Mouse (Mus musculus) spleen, postnatal 4 days (tissue): Measurements from ENCODE around the gene Lad1.

Experiments
- DNase-seq, 2 experiments: peaks; one replicate each; pipeline ENCODE4 v3.0.0; 2022; ENCODE audit warnings: low spot score in 2 of 2

Gene Lad1

GRCm38 (mm10) chr1:135844481-135844880, 26.1 kb downstream of the Lad1 start:
- no peak for DNase-seq

GRCm38 (mm10) chr1:135846632-135847031, 28.2 kb downstream of the Lad1 start:
- DNase-seq: no peak

GRCm38 (mm10) chr1:135847139-135847562, 28.8 kb downstream of the Lad1 start:
- DNase-seq: peak; percentile 39 to 75

DNA sequence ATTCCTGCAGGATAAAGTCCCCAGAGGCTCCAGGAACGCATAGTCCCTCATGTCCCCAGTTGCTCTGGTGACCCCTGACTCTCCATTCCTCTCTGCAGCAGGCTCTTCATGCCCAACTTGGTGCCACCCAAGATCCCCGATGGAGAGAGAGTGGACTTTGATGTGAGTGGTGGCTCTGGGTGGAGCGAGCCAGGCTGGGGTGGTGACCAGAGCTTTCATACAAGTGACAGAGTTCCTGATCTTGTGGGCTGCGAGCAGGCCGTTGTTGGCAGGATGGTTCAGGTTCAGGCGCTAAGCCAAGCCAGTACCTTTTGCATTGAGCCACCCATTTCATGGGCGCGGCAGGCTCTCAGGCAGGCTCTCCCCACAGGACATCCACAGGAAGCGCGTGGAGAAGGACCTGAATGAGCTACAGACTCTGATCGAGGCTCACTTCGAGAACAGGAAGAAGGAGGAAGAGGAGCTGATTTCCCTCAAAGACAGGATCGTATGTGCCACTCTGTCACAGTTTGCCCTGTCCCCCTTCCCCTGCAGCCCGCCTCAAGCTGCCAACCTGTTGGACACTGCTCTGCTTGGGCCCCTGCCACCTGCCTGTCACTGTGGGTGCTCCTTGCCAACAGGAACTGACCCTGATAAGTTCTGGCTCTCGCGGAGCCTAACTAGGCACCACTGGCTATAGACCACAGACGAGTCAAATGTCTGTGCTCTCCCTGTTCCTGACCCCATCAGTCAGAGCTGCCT, 29.4 kb downstream of the Lad1 start:
- no peak for DNase-seq

- DNase-seq: peak in 1 of 2 experiments; percentile 29
Measured at GRCm38 (mm10) chr1:135850722-135851512, 32.5 kb downstream of the Lad1 start.

GRCm38 (mm10) chr1:135852044-135852756, 33.8 kb downstream of the Lad1 start:
- DNase-seq: no peak

- DNase-seq: no peak
Measured at GRCm38 (mm10) chr1:135853200-135853599, 34.8 kb downstream of the Lad1 start.

GRCm38 (mm10) chr1:135854591-135855343, 36.4 kb downstream of the Lad1 start:
- DNase-seq: no peak

DNA sequence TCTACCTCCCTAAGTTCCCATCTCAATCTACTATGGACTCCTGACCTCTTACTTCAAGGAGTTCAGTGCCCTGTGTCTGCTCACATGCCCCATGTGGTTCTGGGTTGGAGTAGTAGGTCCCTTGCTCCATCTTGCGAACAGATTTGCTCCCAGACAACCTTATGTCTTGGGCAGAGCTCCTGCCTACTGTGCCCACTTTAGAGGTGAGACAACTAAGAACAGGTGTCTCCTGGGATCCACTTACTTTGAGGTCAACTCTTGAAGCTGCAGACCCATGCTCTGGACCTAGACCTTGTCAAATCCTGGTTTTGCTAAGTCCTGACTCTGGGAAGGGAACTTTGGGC, 36.9 kb downstream of the Lad1 start:
- no peak for DNase-seq

- DNase-seq: no peak
Measured at GRCm38 (mm10) chr1:135856070-135856469, 37.7 kb downstream of the Lad1 start.

GRCm38 (mm10) chr1:135857137-135857775, 38.9 kb downstream of the Lad1 start:
- no peak for DNase-seq

DNA sequence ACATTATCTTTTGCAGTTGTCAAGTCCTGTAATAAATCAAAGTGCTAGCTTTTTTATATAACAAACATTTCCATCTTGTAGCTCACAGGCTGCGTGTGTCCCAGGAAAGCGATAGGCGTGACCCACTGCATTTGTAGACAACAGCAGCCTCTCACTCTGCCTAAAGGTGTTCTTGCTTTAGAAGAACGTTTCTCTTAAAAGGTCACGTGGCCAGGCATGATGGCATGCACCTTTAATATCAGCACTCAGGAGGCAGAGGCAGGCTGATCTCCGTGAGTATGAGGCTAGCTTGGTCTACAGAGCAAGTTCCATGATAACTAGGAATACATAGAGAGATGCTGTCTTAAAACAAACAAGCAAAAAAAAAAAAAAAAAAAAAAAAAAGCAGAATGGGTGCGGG, 40.1 kb downstream of the Lad1 start:
- DNase-seq: no peak

DNA sequence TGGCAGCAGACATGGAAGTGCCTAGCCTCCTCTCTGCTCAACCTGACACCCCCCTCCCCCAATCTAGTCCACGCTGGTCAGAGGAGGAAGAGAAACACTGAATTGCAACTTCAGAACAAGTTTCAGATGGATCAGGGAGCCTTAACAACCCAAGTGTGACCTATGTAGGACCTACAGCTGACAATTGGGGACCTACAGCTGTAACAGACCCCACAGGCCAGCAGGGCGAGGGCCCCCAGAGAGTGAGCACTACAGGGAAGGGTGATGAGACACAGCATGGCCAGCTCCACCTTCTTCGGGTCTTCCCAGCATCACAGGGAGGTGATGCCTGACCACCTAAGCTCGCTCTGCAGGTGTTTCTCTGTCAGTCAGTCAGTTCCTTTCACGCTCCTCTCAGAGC, 42.7 kb downstream of the Lad1 start:
- DNase-seq: no peak

- DNase-seq: no peak
Measured at GRCm38 (mm10) chr1:135861980-135862552, 43.7 kb downstream of the Lad1 start.

GRCm38 (mm10) chr1:135862561-135862960, 44.2 kb downstream of the Lad1 start:
- DNase-seq: no peak

DNA sequence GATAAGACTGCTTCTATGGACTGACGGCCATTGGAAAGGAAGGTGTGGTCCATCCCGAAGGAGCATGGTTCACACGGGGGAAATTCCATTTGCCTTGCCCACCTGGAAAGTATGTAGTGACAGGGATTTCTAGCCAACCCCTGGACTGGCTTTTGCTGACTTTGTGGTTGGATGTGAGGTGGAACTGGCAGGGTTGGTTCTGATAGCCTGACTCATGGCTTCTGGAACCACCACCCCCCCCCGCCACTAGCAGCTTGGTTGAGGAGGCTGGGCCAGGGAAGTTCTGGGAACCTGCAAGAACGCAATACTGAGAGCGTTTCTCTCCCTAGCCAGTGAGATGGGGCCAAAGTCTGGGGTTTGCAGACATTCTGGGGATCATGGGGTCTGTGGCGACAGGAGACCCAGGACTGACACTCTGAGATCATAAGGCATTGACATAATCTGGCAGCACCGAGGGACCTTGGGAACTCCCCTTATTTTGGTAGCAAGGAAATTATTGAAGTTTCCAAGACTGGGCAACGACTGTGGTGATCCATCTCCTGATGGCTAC, 45.5 kb downstream of the Lad1 start:
- no peak for DNase-seq

DNA sequence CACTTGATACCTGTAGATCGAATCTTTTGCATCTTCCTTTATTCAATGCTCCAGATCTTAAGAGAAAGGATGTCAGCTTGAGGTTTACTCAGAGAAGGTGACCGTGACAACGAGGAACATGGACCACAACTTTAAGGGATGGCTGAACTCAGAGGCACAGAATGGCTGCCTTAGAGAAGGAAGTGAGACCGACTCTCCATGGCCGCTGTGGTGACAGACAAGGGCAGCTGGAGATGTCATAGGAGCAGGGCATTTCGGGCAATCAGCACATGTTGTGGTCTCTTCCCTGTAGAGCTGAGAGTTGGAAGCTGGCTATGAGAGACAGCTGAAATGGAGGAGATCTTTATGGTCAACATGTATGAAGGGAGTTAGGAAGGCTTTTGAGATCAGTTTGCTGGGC, 46.4 kb downstream of the Lad1 start:
- DNase-seq: no peak

DNA sequence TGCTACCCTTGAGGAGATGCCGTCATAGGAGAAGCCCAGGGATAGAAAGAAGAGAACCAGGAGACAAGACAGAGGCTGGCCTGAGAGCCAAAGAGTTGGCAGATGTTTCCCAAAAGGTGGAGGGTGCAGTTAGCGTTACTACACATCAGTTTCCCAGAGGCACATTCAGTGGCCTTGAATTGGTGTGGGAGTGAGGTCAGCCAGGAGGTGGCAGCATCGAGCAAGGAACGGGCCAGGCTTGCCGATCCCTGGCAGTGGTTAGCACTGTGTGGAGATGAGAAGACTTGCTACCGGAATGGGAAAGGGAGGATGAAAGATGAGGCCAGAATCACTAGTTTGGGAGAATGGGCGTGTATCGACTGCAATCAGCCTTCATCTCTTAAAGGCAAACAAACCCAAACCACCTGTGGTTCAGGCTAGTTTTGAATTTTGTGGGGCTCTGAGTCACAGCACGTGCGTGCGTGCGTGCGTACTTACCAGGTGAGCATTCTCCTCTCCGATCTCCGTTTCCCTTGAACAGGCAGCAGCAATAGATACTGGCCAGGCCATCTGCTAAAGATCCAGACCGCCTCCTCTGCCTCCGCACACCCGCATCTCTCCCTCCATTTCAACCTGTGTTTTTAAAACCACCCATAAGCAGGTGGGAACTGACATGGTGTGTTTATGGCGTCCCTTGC, 47.3 kb downstream of the Lad1 start:
- peak; percentile 78 to 93 for DNase-seq

DNA sequence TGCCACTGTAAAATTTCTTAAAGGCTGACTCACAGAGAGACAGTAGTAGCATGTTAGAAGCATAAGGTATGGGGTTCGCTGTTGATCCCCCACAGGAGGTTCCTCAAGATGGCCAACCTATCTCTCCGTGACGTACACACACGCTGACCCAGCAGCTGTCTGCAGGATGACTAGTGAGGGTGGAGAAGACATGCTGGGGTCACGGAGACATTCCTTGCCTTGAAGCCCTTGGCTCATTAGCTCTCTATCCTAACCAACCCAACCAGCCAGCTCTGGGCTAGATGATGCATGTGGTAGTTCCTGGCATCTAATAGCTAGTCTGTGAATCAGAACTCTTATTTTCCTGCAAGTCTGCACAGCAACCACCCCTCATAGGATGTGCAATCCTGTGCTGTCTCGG, 50.2 kb downstream of the Lad1 start:
- no peak for DNase-seq

DNA sequence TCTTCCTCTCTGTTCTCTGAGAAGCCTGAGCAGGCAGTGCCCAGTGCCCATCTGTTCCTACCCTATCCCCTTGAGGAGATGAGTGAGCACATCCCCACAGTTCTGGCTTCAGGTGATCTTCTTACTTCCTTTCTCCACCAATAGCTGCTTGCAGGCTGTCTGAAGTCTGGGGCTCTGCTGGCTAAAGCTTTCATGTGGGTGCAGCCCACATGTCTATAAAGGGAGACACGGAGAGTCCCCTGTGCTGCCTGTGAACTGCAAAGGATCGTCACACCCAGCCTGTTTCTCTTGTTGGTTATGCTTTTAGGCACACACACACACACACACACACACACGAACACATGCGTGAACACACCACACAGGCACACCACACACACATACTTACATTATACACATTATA, 54.6 kb downstream of the Lad1 start:
- no peak for DNase-seq
